Mouse (Mus musculus): ENCODE results near the gene Gm10964. TPM values are rescaled to one million over a fixed set of nuclear protein-coding genes. Genes with fewer than 3 reads are reported as not detected.

The Gm10964 gene
- polyA plus RNA-seq, 1 experiment, result not detected

GRCm38 (mm10) chr3:103766789-103767188 lies 27.6 kb downstream of the Gm10964 start:
- Histone ChIP-seq H3K4me3 (ENCODE audit: low read depth, low read length) (no peak overlapping the region), H3K36me3 (ENCODE audit: control insufficient read depth, insufficient read depth, low read length) (peaks cover 37% of the 10 kb centered on the region), H3K27me3 (ENCODE audit: control insufficient read depth, insufficient read depth, low read length) (no peaks in the 10 kb centered on the region), H3K27ac (ENCODE audit: insufficient read depth, low read depth, low read length) (no peak overlapping the region), H3K4me1 (ENCODE audit: control insufficient read depth, insufficient read depth, insufficient read length, low read length) (no peaks in the 10 kb centered on the region)
- 85% methylated on average over 3 of the region's 3 CpGs for WGBS
- TF ChIP-seq POLR2A (IDR thresholded peaks at IDR 0.05; ENCODE audit: low read depth, low read length) (no peak), CTCF (IDR thresholded peaks at IDR 0.05; ENCODE audit: extremely low read depth, insufficient read length, insufficient replicate concordance, low read depth, low read length) (no peak)

- H3K4me1 ChIP-seq (ENCODE audit: control insufficient read depth, insufficient read depth, insufficient read length, low read length), result peaks cover 4% of the 10 kb centered on the region; the same call in 1 of the 2 replicates
- TF ChIP-seq CTCF (IDR thresholded peaks at IDR 0.05; ENCODE audit: extremely low read depth, insufficient read length, insufficient replicate concordance, low read depth, low read length) (no peak), POLR2A (IDR thresholded peaks at IDR 0.05; ENCODE audit: low read depth, low read length) (no peak)
- peak overlapping the region; percentile 58; the same call in 1 of the 2 replicates for H3K27ac ChIP-seq (ENCODE audit: insufficient read depth, low read depth, low read length)
- no peaks in the 10 kb centered on the region for H3K27me3 ChIP-seq (ENCODE audit: control insufficient read depth, insufficient read depth, low read length)
- H3K4me3 ChIP-seq (ENCODE audit: low read depth, low read length), result no peak overlapping the region
- H3K36me3 ChIP-seq (ENCODE audit: control insufficient read depth, insufficient read depth, low read length), result peaks cover 19% of the 10 kb centered on the region
- 58% methylated on average over 9 of the region's 9 CpGs for WGBS
Measured at GRCm38 (mm10) chr3:103771531-103772130, 32.5 kb downstream of the Gm10964 start.

- Histone ChIP-seq H3K4me1 (ENCODE audit: control insufficient read depth, insufficient read depth, insufficient read length, low read length) (peaks cover 4% of the 10 kb centered on the region; the same call in 1 of the 2 replicates), H3K36me3 (ENCODE audit: control insufficient read depth, insufficient read depth, low read length) (peaks cover 21% of the 10 kb centered on the region), H3K4me3 (ENCODE audit: low read depth, low read length) (no peak overlapping the region), H3K27ac (ENCODE audit: insufficient read depth, low read depth, low read length) (peak overlapping the region; percentile 44; the same call in 1 of the 2 replicates), H3K27me3 (ENCODE audit: control insufficient read depth, insufficient read depth, low read length) (no peaks in the 10 kb centered on the region)
- 53% methylated on average over 4 of the region's 4 CpGs for WGBS
- no peak for TF ChIP-seq POLR2A (IDR thresholded peaks at IDR 0.05; ENCODE audit: low read depth, low read length)
- TF ChIP-seq CTCF (IDR thresholded peaks at IDR 0.05; ENCODE audit: extremely low read depth, insufficient read length, insufficient replicate concordance, low read depth, low read length), result no peak
Measured at GRCm38 (mm10) chr3:103772846-103773245, 33.7 kb downstream of the Gm10964 start.

- peaks cover 4% of the 10 kb centered on the region; the same call in 1 of the 2 replicates for H3K4me1 ChIP-seq (ENCODE audit: control insufficient read depth, insufficient read depth, insufficient read length, low read length)
- no peaks in the 10 kb centered on the region for H3K27me3 ChIP-seq (ENCODE audit: control insufficient read depth, insufficient read depth, low read length)
- H3K4me3 ChIP-seq (ENCODE audit: low read depth, low read length), result no peak overlapping the region
- peaks cover 24% of the 10 kb centered on the region for H3K36me3 ChIP-seq (ENCODE audit: control insufficient read depth, insufficient read depth, low read length)
- H3K27ac ChIP-seq (ENCODE audit: insufficient read depth, low read depth, low read length), result peak overlapping the region; percentile 86
- 75% methylated on average over 3 of the region's 3 CpGs for WGBS
- TF ChIP-seq POLR2A (IDR thresholded peaks at IDR 0.05; ENCODE audit: low read depth, low read length) (no peak), CTCF (IDR thresholded peaks at IDR 0.05; ENCODE audit: extremely low read depth, insufficient read length, insufficient replicate concordance, low read depth, low read length) (no peak)
Measured at GRCm38 (mm10) chr3:103773508-103773907, 34.3 kb downstream of the Gm10964 start.

GRCm38 (mm10) chr3:103774009-103774408 lies 34.8 kb downstream of the Gm10964 start:
- Histone ChIP-seq H3K27ac (ENCODE audit: insufficient read depth, low read depth, low read length) (peak overlapping the region; percentile 43; the same call in 1 of the 2 replicates), H3K36me3 (ENCODE audit: control insufficient read depth, insufficient read depth, low read length) (peaks cover 22% of the 10 kb centered on the region), H3K4me1 (ENCODE audit: control insufficient read depth, insufficient read depth, insufficient read length, low read length) (peaks cover 4% of the 10 kb centered on the region; the same call in 1 of the 2 replicates), H3K4me3 (ENCODE audit: low read depth, low read length) (peak overlapping the region; percentile 9; the same call in 1 of the 2 replicates), H3K27me3 (ENCODE audit: control insufficient read depth, insufficient read depth, low read length) (no peaks in the 10 kb centered on the region)
- TF ChIP-seq POLR2A (IDR thresholded peaks at IDR 0.05; ENCODE audit: low read depth, low read length), result no peak
- TF ChIP-seq CTCF (IDR thresholded peaks at IDR 0.05; ENCODE audit: extremely low read depth, insufficient read length, insufficient replicate concordance, low read depth, low read length), result no peak
- WGBS, result 77% methylated on average over 15 of the region's 15 CpGs

- H3K4me1 ChIP-seq (ENCODE audit: control insufficient read depth, insufficient read depth, insufficient read length, low read length), result peaks cover 12% of the 10 kb centered on the region; the same call in 1 of the 2 replicates
- H3K27me3 ChIP-seq (ENCODE audit: control insufficient read depth, insufficient read depth, low read length), result no peaks in the 10 kb centered on the region
- peak overlapping the region; percentile 44 for H3K27ac ChIP-seq (ENCODE audit: insufficient read depth, low read depth, low read length)
- 77% methylated on average over 11 of the region's 11 CpGs for WGBS
- H3K36me3 ChIP-seq (ENCODE audit: control insufficient read depth, insufficient read depth, low read length), result peaks cover 13% of the 10 kb centered on the region
- TF ChIP-seq CTCF (IDR thresholded peaks at IDR 0.05; ENCODE audit: extremely low read depth, insufficient read length, insufficient replicate concordance, low read depth, low read length) (no peak), POLR2A (IDR thresholded peaks at IDR 0.05; ENCODE audit: low read depth, low read length) (no peak)
- H3K4me3 ChIP-seq (ENCODE audit: low read depth, low read length), result peak overlapping the region; percentile 23; the same call in 1 of the 2 replicates
Measured at GRCm38 (mm10) chr3:103777940-103778339, 38.8 kb downstream of the Gm10964 start.

- TF ChIP-seq POLR2A (IDR thresholded peaks at IDR 0.05; ENCODE audit: low read depth, low read length), result no peak
- TF ChIP-seq CTCF (IDR thresholded peaks at IDR 0.05; ENCODE audit: extremely low read depth, insufficient read length, insufficient replicate concordance, low read depth, low read length), result no peak
- Histone ChIP-seq H3K4me1 (ENCODE audit: control insufficient read depth, insufficient read depth, insufficient read length, low read length) (peaks cover 8% of the 10 kb centered on the region; the same call in 1 of the 2 replicates), H3K36me3 (ENCODE audit: control insufficient read depth, insufficient read depth, low read length) (peaks cover 12% of the 10 kb centered on the region), H3K27ac (ENCODE audit: insufficient read depth, low read depth, low read length) (0 out of 2 replicates have a peak overlapping the region, but pooled peaks have one; percentile 13), H3K27me3 (ENCODE audit: control insufficient read depth, insufficient read depth, low read length) (no peaks in the 10 kb centered on the region), H3K4me3 (ENCODE audit: low read depth, low read length) (no peak overlapping the region)
- 63% methylated on average over 6 of the region's 6 CpGs for WGBS
Measured at GRCm38 (mm10) chr3:103778660-103779059, 39.5 kb downstream of the Gm10964 start.
